18 mouse cellular contexts compared by ENCODE assay signal in genomic region chr3:131794056-131794455, GRCm38 (mm10).
"Had no signal": no experiment of that assay in that cellular context is flagged by ENCODE, and none has a peak within 500 bp of the region (broad histone marks: within the 10 kb centered on the region; RNA-seq: fewer than 3 reads in every experiment).

No protein-coding gene starts in this region.

- DNase-seq: liver, postnatal 0 days; lung, embryonic 14.5 days; lung, postnatal 10 days; lung, postnatal 4 days; midbrain, embryonic 14.5 days; retina, postnatal 1 day; right cerebral cortex, adult 18-20 months; right cerebral cortex, postnatal 25 days; right cerebral cortex, postnatal 4 days; spleen, adult 18-20 months; thymus, adult 18-20 months; thymus, postnatal 14 days; thymus, postnatal 36 days had no signal

- H3K4me3 ChIP-seq: liver, embryonic 15.5 days; midbrain, embryonic 10.5 days; midbrain, embryonic 12.5 days; neural tube, embryonic 13.5 days; neural tube, embryonic 15.5 days had no signal

- H3K27me3 ChIP-seq: liver, embryonic 15.5 days; midbrain, embryonic 12.5 days; neural tube, embryonic 13.5 days; neural tube, embryonic 15.5 days had no signal

- H3K36me3 ChIP-seq: liver, embryonic 15.5 days; midbrain, embryonic 10.5 days; midbrain, embryonic 12.5 days; neural tube, embryonic 13.5 days; neural tube, embryonic 15.5 days had no signal

- H3K4me2 ChIP-seq: liver, embryonic 15.5 days; lung, embryonic 14.5 days; midbrain, embryonic 12.5 days; neural tube, embryonic 13.5 days; neural tube, embryonic 15.5 days had no signal
